Mouse (Mus musculus) megakaryocyte-erythroid progenitor cell, adult 5 weeks (primary cell): ENCODE results near the gene Thbd. TPM values are rescaled to one million over a fixed set of nuclear protein-coding genes. Genes with fewer than 3 reads are reported as not detected.

Experiments used
- polyA plus RNA-seq: library from polyadenylated mRNA; stranded (reverse); fragments of >175 nt; gene quantifications from 2 replicates; pipeline ENCODE4 v1.2.3, GENCODE M21; 2012

The Thbd gene
- polyA plus RNA-seq, result 1.4 and 2.3 TPM in 2 replicates

GRCm38 (mm10) chr2:148407870-148408760 is at the start of gene Thbd:
Thbd (minus strand) TSS chr2:148408188.

DNA sequence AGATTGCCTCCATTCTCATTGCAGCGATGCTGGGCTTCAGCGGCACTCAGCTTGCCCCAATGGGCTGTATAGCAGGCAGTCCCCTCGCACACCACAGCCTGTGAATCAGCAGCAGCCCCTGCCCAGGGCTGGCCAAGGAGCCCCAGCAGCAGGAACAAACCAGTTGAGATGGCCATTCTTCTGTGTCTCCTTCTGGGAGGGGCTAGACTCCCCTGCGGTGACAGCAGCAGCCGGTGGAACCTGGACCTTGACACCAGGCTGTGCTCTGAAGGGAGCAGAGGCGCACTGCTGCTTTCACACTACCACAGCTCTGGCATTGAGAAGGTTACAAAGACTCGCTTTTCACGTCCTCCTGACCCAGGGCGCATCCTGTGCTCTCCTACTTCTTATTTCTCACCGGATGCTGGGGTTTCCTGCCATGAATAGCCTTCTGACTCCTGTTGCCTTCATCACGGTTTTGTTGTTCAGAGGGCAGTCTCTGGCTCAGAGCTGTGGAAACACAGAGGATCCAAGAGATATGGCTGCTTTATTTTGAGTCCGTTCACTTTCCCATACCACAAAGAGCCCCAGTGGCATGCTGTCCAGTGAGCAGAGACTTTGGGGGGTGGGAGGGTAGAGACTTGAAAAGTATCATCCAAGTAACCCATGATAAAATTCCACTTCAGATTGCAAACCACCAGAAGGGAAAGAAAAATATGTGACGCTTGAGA is 35.4 kb upstream of the Thbd start, which contains the start of gene Cd93:
Gene Cd93, minus strand, starts transcription at position 315 of the 710 bp plus-strand sequence.

GRCm38 (mm10) chr2:148395131-148396051 is 12.6 kb downstream of the Thbd start, which contains the start of gene Sstr4:
Sstr4 (plus strand) TSS chr2:148395344.

Other genes starting within 250 kb of the Thbd start
- gene Sstr4, start 12.8 kb downstream of the Thbd start, polyA plus RNA-seq, result 0.08 TPM in 1 of 2 replicates, not detected in the other
- gene Cd93, start 35.4 kb upstream of the Thbd start, polyA plus RNA-seq, result 10.5 and 12.2 TPM in 2 replicates